Mouse (Mus musculus) CD8-positive naive resting alpha-beta T cell, adult 2 months (primary cell): ENCODE measurements around the gene Cxcl16.
"Not testable (repeated sequence)": the region's sequence is repeated elsewhere in the genome, so short reads cannot be mapped to it uniquely, and the experiment has no call there.

Source experiments
- DNase-seq, 2 experiments: peaks; one replicate each; pipeline ENCODE4 v3.0.0; 2022; ENCODE audit warnings: low read depth in 2 of 2, low spot score in 2 of 2

The Cxcl16 gene

GRCm38 (mm10) chr11:70459601-70460101 is at the start of gene Cxcl16:
TSS of gene Cxcl16 (minus strand) at chr11:70459984.
- no peak for DNase-seq

- DNase-seq = no peak
These were observed 47.3 kb upstream of the Cxcl16 start for GRCm38 (mm10) chr11:70506962-70507515.

GRCm38 (mm10) chr11:70506385-70506784 is 46.6 kb upstream of the Cxcl16 start:
- peak; percentile 62 to 79 for DNase-seq

- DNase-seq = no peak
These were observed 45.2 kb upstream of the Cxcl16 start, which contains the start of gene Tm4sf5 for GRCm38 (mm10) chr11:70504970-70505369. TSS of gene Tm4sf5 (plus strand) at chr11:70505244.

GRCm38 (mm10) chr11:70502018-70502417 is 42.2 kb upstream of the Cxcl16 start:
- DNase-seq = no peak

- no peak for DNase-seq
These were observed 40.7 kb upstream of the Cxcl16 start for GRCm38 (mm10) chr11:70500476-70500812.

- DNase-seq = no peak
These were observed 40.0 kb upstream of the Cxcl16 start for GRCm38 (mm10) chr11:70499566-70500475.

- DNase-seq = no peak
These were observed 29.9 kb upstream of the Cxcl16 start for GRCm38 (mm10) chr11:70489684-70490083.

GRCm38 (mm10) chr11:70489138-70489537 is 29.4 kb upstream of the Cxcl16 start:
- no peak for DNase-seq

- DNase-seq = no peak
These were observed 28.0 kb upstream of the Cxcl16 start for GRCm38 (mm10) chr11:70487816-70488215.

- DNase-seq = no peak
These were observed 25.7 kb upstream of the Cxcl16 start for GRCm38 (mm10) chr11:70485498-70485897.

- no peak for DNase-seq
These were observed 15.2 kb upstream of the Cxcl16 start for GRCm38 (mm10) chr11:70474872-70475534.

- not testable (repeated sequence) for DNase-seq
These were observed 13.5 kb upstream of the Cxcl16 start for GRCm38 (mm10) chr11:70473291-70473690.

- no peak for DNase-seq
These were observed 12.9 kb upstream of the Cxcl16 start for GRCm38 (mm10) chr11:70472716-70473115.

GRCm38 (mm10) chr11:70469764-70470163 is 10.0 kb upstream of the Cxcl16 start:
- no peak for DNase-seq

GRCm38 (mm10) chr11:70467902-70468619 is 8.3 kb upstream of the Cxcl16 start:
- DNase-seq = no peak

GRCm38 (mm10) chr11:70465824-70466223 is 6.0 kb upstream of the Cxcl16 start:
- no peak for DNase-seq

GRCm38 (mm10) chr11:70465211-70465610 is 5.4 kb upstream of the Cxcl16 start:
- DNase-seq = no peak

- DNase-seq = no peak
These were observed 4.2 kb upstream of the Cxcl16 start for GRCm38 (mm10) chr11:70463970-70464369.

- DNase-seq = no peak
These were observed 840 bp downstream of the Cxcl16 start, which contains the start of gene Zmynd15 for GRCm38 (mm10) chr11:70458688-70459600. TSS of gene Zmynd15 (plus strand) at chr11:70459433.
